Mouse (Mus musculus): ENCODE data around the gene Mtss1l. TPM values are rescaled to one million over a fixed set of nuclear protein-coding genes. Genes with fewer than 3 reads are reported as not detected.
A peak's percentile ranks its signal among the peaks of the same experiment; 100 is the strongest.

Mtss1l gene
- polyA plus RNA-seq, 1 experiment from 2014 or later: 12.4 TPM

- H3K4me1 ChIP-seq (replicated peaks; ENCODE audit: insufficient read depth, low read length): peaks cover 28% of the 10 kb centered on the region
These were observed 8.2 kb upstream of the Mtss1l start for GRCm38 (mm10) chr8:110713073-110713472.

DNA sequence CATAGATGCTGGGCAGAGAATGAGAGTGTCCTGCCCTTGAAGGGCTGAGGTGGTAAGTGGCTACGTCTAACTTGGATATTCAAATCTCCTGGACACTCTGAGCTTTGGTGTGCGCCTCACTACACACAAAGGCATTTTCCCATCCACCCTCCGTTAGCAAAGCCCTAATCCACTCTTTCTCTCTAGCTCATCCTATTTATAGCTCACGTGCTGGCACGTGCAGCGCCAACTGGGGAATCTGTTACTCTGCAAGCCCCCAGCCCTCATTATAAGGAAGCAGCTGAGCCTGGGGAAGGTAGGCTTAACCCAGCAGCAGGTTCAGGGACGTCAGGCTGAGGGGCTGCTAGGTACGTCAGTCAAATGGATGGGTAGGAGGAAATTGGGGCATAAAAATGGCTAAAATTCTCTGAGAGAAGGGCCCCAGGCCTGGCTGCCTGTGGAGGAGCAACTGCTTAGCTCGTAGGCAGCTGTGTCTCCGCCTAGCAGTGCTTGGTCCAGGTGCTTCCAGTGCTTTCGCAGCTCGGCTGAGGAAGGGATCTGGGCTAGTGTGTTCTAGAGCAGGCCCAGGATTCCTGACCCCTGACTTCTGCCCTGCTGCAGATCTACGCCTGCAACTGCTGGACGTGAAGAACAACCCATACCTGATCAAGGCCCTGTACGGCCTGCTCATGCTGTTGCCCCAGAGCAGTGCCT, 6.3 kb upstream of the Mtss1l start:
- no peak for TF ChIP-seq CTCF (IDR thresholded peaks at IDR 0.05; ENCODE audit: low read depth)
- H3K4me2 ChIP-seq (ENCODE audit: low read length): no peak overlapping the region
- no peak overlapping the region for H3K4me3 ChIP-seq (replicated peaks; ENCODE audit: low read depth, low read length)
- WGBS: 81% methylated on average over 15 of the region's 15 CpGs
- no peak for DNase-seq (ENCODE audit: low spot score)
- no peaks in the 10 kb centered on the region for H3K27me3 ChIP-seq (ENCODE audit: insufficient read depth, low read length)
- no peak for ATAC-seq (replicated peaks; ENCODE audit: low FRiP score, low read depth)
- no peak overlapping the region for H3K9ac ChIP-seq (ENCODE audit: low read depth, low read length)
- H3K4me1 ChIP-seq (replicated peaks; ENCODE audit: insufficient read depth, low read length): peaks cover 47% of the 10 kb centered on the region
- peak overlapping the region; percentile 51; the same call in 1 of the 2 replicates for H3K27ac ChIP-seq
- no peaks in the 10 kb centered on the region for H3K9me3 ChIP-seq (replicated peaks; ENCODE audit: low read length)
- H3K36me3 ChIP-seq (ENCODE audit: insufficient read depth, low read length): peaks cover 12% of the 10 kb centered on the region; the same call in 1 of the 2 replicates

More at GRCm38 (mm10) chr8:110713073-110713472, 8.2 kb upstream of the Mtss1l start:
- H3K27me3 ChIP-seq (ENCODE audit: insufficient read depth, low read length): no peaks in the 10 kb centered on the region
- TF ChIP-seq CTCF (IDR thresholded peaks at IDR 0.05; ENCODE audit: low read depth): no peak
- no peak for ATAC-seq (replicated peaks; ENCODE audit: low FRiP score, low read depth)
- WGBS: 91% methylated on average over 7 of the region's 7 CpGs
- no peak overlapping the region for H3K4me2 ChIP-seq (ENCODE audit: low read length)
- no peak for DNase-seq (ENCODE audit: low spot score)
- no peak overlapping the region for H3K27ac ChIP-seq
- H3K9me3 ChIP-seq (replicated peaks; ENCODE audit: low read length): no peaks in the 10 kb centered on the region
- H3K9ac ChIP-seq (ENCODE audit: low read depth, low read length): no peak overlapping the region
- peaks cover 12% of the 10 kb centered on the region; the same call in 1 of the 2 replicates for H3K36me3 ChIP-seq (ENCODE audit: insufficient read depth, low read length)
- H3K4me3 ChIP-seq (replicated peaks; ENCODE audit: low read depth, low read length): no peak overlapping the region

GRCm38 (mm10) chr8:110716075-110716474, 5.2 kb upstream of the Mtss1l start:
- no peak overlapping the region for H3K4me2 ChIP-seq (ENCODE audit: low read length)
- H3K27me3 ChIP-seq (ENCODE audit: insufficient read depth, low read length): no peaks in the 10 kb centered on the region
- peaks cover 57% of the 10 kb centered on the region for H3K4me1 ChIP-seq (replicated peaks; ENCODE audit: insufficient read depth, low read length)
- peaks cover 12% of the 10 kb centered on the region; the same call in 1 of the 2 replicates for H3K36me3 ChIP-seq (ENCODE audit: insufficient read depth, low read length)
- no peak for TF ChIP-seq CTCF (IDR thresholded peaks at IDR 0.05; ENCODE audit: low read depth)
- no peak overlapping the region for H3K9ac ChIP-seq (ENCODE audit: low read depth, low read length)
- no peaks in the 10 kb centered on the region for H3K9me3 ChIP-seq (replicated peaks; ENCODE audit: low read length)
- no peak for ATAC-seq (replicated peaks; ENCODE audit: low FRiP score, low read depth)
- DNase-seq (ENCODE audit: low spot score): peak; percentile 71
- 60% methylated on average over 4 of the region's 4 CpGs for WGBS
- peak overlapping the region; percentile 51 for H3K27ac ChIP-seq
- no peak overlapping the region for H3K4me3 ChIP-seq (replicated peaks; ENCODE audit: low read depth, low read length)

DNA sequence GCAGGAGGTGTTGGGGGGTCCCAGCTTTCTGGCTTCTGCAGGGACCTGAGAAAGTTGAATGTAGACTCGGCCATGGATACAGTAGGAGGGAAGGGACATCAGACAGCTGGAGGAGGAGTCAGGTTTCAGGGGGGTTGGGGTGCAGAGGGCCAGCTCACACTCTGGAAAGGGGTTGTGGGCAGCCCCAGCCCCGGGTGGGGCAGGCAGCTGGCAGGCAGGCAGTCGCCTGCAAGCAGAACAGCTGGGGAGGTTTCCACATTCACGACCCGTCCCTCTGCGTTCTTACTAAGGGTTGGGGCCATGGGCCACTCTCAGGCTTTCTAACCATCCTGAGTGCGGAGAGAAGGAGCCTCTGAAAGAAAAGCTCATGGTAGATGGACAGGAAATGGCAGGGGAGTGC, 4.1 kb upstream of the Mtss1l start:
- Histone ChIP-seq H3K27me3 (ENCODE audit: insufficient read depth, low read length) (no peaks in the 10 kb centered on the region), H3K27ac (peak overlapping the region; percentile 51; the same call in 1 of the 2 replicates), H3K9me3 (replicated peaks; ENCODE audit: low read length) (no peaks in the 10 kb centered on the region), H3K4me1 (replicated peaks; ENCODE audit: insufficient read depth, low read length) (peaks cover 57% of the 10 kb centered on the region), H3K4me3 (replicated peaks; ENCODE audit: low read depth, low read length) (no peak overlapping the region), H3K4me2 (ENCODE audit: low read length) (no peak overlapping the region), H3K36me3 (ENCODE audit: insufficient read depth, low read length) (peaks cover 12% of the 10 kb centered on the region; the same call in 1 of the 2 replicates), H3K9ac (ENCODE audit: low read depth, low read length) (no peak overlapping the region)
- ATAC-seq (replicated peaks; ENCODE audit: low FRiP score, low read depth): no peak
- 40% methylated on average over 7 of the region's 7 CpGs for WGBS
- DNase-seq (ENCODE audit: low spot score): no peak
- no peak for TF ChIP-seq CTCF (IDR thresholded peaks at IDR 0.05; ENCODE audit: low read depth)

GRCm38 (mm10) chr8:110718209-110718968, 2.9 kb upstream of the Mtss1l start:
- H3K4me2 ChIP-seq (ENCODE audit: low read length): no peak overlapping the region
- H3K27ac ChIP-seq: peak overlapping the region; percentile 95
- H3K9me3 ChIP-seq (replicated peaks; ENCODE audit: low read length): no peaks in the 10 kb centered on the region
- TF ChIP-seq CTCF (IDR thresholded peaks at IDR 0.05; ENCODE audit: low read depth): no peak
- H3K4me1 ChIP-seq (replicated peaks; ENCODE audit: insufficient read depth, low read length): peaks cover 62% of the 10 kb centered on the region
- peaks cover 7% of the 10 kb centered on the region; the same call in 1 of the 2 replicates for H3K36me3 ChIP-seq (ENCODE audit: insufficient read depth, low read length)
- peak overlapping the region; percentile 14; the same call in 1 of the 2 replicates for H3K9ac ChIP-seq (ENCODE audit: low read depth, low read length)
- WGBS: 64% methylated on average over 8 of the region's 8 CpGs
- no peaks in the 10 kb centered on the region for H3K27me3 ChIP-seq (ENCODE audit: insufficient read depth, low read length)
- no peak for ATAC-seq (replicated peaks; ENCODE audit: low FRiP score, low read depth)
- no peak overlapping the region for H3K4me3 ChIP-seq (replicated peaks; ENCODE audit: low read depth, low read length)
- no peak for DNase-seq (ENCODE audit: low spot score)

DNA sequence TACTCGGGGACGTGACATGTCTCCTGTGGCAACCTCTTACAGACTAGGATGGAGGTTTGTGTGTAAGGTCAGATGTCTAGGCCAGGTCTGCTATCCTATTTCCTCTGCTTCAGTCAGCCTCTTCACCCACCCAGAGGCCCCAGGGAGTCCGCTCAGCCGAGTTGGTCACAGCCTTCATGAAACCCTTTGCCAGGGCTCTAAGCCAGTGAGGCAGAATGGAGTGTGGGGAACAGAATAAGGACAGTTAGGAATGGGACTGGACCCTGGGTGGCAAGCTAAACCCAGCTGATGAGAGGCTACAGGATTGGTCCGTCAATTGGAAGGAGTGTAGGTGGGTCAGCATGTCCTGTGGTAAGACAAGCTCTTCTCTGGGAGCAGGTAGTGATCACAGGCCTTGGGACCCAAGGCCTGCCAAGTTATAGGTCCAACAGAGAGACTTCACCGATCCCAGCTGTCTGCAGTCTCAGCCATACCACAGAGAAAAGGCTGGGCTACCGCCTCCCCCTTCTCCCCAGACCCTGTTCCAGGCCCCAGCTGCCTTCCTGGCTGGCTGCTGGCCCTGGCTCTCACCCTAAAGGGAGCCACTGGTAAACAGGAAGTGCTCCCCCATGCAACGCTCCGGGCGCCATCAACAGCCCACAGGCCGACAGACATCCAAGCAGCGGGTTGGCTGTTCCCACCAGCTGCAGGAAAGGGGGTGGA, 2.2 kb upstream of the Mtss1l start:
- WGBS: 30% methylated on average over 12 of the region's 12 CpGs
- ATAC-seq (replicated peaks; ENCODE audit: low FRiP score, low read depth) (no peak), DNase-seq (ENCODE audit: low spot score) (peak; percentile 79)
- H3K9ac ChIP-seq (ENCODE audit: low read depth, low read length): peak overlapping the region; percentile 14; the same call in 1 of the 2 replicates
- no peak overlapping the region for H3K4me2 ChIP-seq (ENCODE audit: low read length)
- H3K4me3 ChIP-seq (replicated peaks; ENCODE audit: low read depth, low read length): no peak overlapping the region
- peaks cover 69% of the 10 kb centered on the region for H3K4me1 ChIP-seq (replicated peaks; ENCODE audit: insufficient read depth, low read length)
- H3K27ac ChIP-seq: peak overlapping the region; percentile 95
- H3K9me3 ChIP-seq (replicated peaks; ENCODE audit: low read length): no peaks in the 10 kb centered on the region
- no peak for TF ChIP-seq CTCF (IDR thresholded peaks at IDR 0.05; ENCODE audit: low read depth)
- H3K36me3 ChIP-seq (ENCODE audit: insufficient read depth, low read length): 0 out of 2 replicates have a peak, but pooled peaks cover under 1% of the 10 kb centered on the region
- H3K27me3 ChIP-seq (ENCODE audit: insufficient read depth, low read length): no peaks in the 10 kb centered on the region

Data from kidney, postnatal 0 days (tissue).